Mouse (Mus musculus): ENCODE measurements around the gene Lrch4. TPM values are rescaled to one million over a fixed set of nuclear protein-coding genes. Genes with fewer than 3 reads are reported as not detected.
A peak's percentile ranks its signal among the peaks of the same experiment; 100 is the strongest.

Gene Lrch4
- polyA plus RNA-seq, 1 experiment from 2014 or later, result 18.8 TPM

- Histone ChIP-seq H3K27me3 (ENCODE audit: control insufficient read depth, insufficient read depth, low read depth, low read length) (peaks cover 29% of the 10 kb centered on the region), H3K4me2 (ENCODE audit: low read length) (no peak overlapping the region), H3K4me3 (ENCODE audit: low read depth, low read length) (no peak overlapping the region), H3K9me3 (replicated peaks; ENCODE audit: control insufficient read depth, low read length, poor library complexity, severe bottlenecking) (no peaks in the 10 kb centered on the region), H3K27ac (ENCODE audit: low read length) (no peak overlapping the region), H3K4me1 (ENCODE audit: control insufficient read depth, insufficient read depth, low read length) (peaks cover 6% of the 10 kb centered on the region), H3K36me3 (ENCODE audit: control insufficient read depth, insufficient read depth, low read length) (peaks cover 35% of the 10 kb centered on the region), H3K9ac (ENCODE audit: low read depth, low read length) (no peak overlapping the region)
- no peak for ATAC-seq
- WGBS, result 49% methylated on average over 4 of the region's 4 CpGs
These were observed 14.0 kb downstream of the Lrch4 start for GRCm38 (mm10) chr5:137642886-137643285.

- Histone ChIP-seq H3K27ac (ENCODE audit: low read length) (no peak overlapping the region), H3K4me2 (ENCODE audit: low read length) (no peak overlapping the region), H3K4me1 (ENCODE audit: control insufficient read depth, insufficient read depth, low read length) (peaks cover 19% of the 10 kb centered on the region), H3K9me3 (replicated peaks; ENCODE audit: control insufficient read depth, low read length, poor library complexity, severe bottlenecking) (no peaks in the 10 kb centered on the region), H3K4me3 (ENCODE audit: low read depth, low read length) (no peak overlapping the region), H3K27me3 (ENCODE audit: control insufficient read depth, insufficient read depth, low read depth, low read length) (peaks cover 29% of the 10 kb centered on the region), H3K36me3 (ENCODE audit: control insufficient read depth, insufficient read depth, low read length) (peaks cover 21% of the 10 kb centered on the region), H3K9ac (ENCODE audit: low read depth, low read length) (no peak overlapping the region)
- no peak for ATAC-seq
- WGBS, result 37% methylated on average over 19 of the region's 19 CpGs
These were observed 15.6 kb downstream of the Lrch4 start for GRCm38 (mm10) chr5:137644484-137644883.

GRCm38 (mm10) chr5:137645091-137645651, 16.2 kb downstream of the Lrch4 start:
- Histone ChIP-seq H3K27ac (ENCODE audit: low read length) (no peak overlapping the region), H3K9me3 (replicated peaks; ENCODE audit: control insufficient read depth, low read length, poor library complexity, severe bottlenecking) (no peaks in the 10 kb centered on the region), H3K4me1 (ENCODE audit: control insufficient read depth, insufficient read depth, low read length) (peaks cover 26% of the 10 kb centered on the region), H3K4me3 (ENCODE audit: low read depth, low read length) (peak overlapping the region; percentile 26), H3K4me2 (ENCODE audit: low read length) (peak overlapping the region; percentile 42), H3K36me3 (ENCODE audit: control insufficient read depth, insufficient read depth, low read length) (peaks cover 14% of the 10 kb centered on the region), H3K9ac (ENCODE audit: low read depth, low read length) (0 out of 2 replicates have a peak overlapping the region, but pooled peaks have one; percentile 44), H3K27me3 (ENCODE audit: control insufficient read depth, insufficient read depth, low read depth, low read length) (peaks cover 29% of the 10 kb centered on the region)
- 2% methylated on average over 44 of the region's 44 CpGs for WGBS
- no peak for ATAC-seq

- H3K4me2 ChIP-seq (ENCODE audit: low read length), result peak within 1 kb of the TSS; percentile 42
- H3K27ac ChIP-seq (ENCODE audit: low read length), result no peak within 1 kb of the TSS
- no peaks in the 10 kb centered on the region for H3K9me3 ChIP-seq (replicated peaks; ENCODE audit: control insufficient read depth, low read length, poor library complexity, severe bottlenecking)
- ATAC-seq, result no peak
- peaks cover 27% of the 10 kb centered on the region for H3K4me1 ChIP-seq (ENCODE audit: control insufficient read depth, insufficient read depth, low read length)
- 0 out of 2 replicates have a peak within 1 kb of the TSS, but pooled peaks have one; percentile 44 for H3K9ac ChIP-seq (ENCODE audit: low read depth, low read length)
- peaks cover 29% of the 10 kb centered on the region for H3K27me3 ChIP-seq (ENCODE audit: control insufficient read depth, insufficient read depth, low read depth, low read length)
- peaks cover 9% of the 10 kb centered on the region for H3K36me3 ChIP-seq (ENCODE audit: control insufficient read depth, insufficient read depth, low read length)
- WGBS, result 14% methylated on average over 11 of the region's 11 CpGs
- peak within 1 kb of the TSS; percentile 26 for H3K4me3 ChIP-seq (ENCODE audit: low read depth, low read length)
These were observed 16.8 kb downstream of the Lrch4 start, which contains the start of gene Irs3 for GRCm38 (mm10) chr5:137645652-137646091. Gene Irs3, minus strand, starts transcription at chr5:137645714.

- Histone ChIP-seq H3K9me3 (replicated peaks; ENCODE audit: control insufficient read depth, low read length, poor library complexity, severe bottlenecking) (no peaks in the 10 kb centered on the region), H3K4me2 (ENCODE audit: low read length) (no peak overlapping the region), H3K4me3 (ENCODE audit: low read depth, low read length) (no peak overlapping the region), H3K36me3 (ENCODE audit: control insufficient read depth, insufficient read depth, low read length) (peaks cover 4% of the 10 kb centered on the region; the same call in 1 of the 2 replicates), H3K27ac (ENCODE audit: low read length) (peak overlapping the region; percentile 66), H3K9ac (ENCODE audit: low read depth, low read length) (peak overlapping the region; percentile 40; the same call in 1 of the 2 replicates), H3K27me3 (ENCODE audit: control insufficient read depth, insufficient read depth, low read depth, low read length) (peaks cover 29% of the 10 kb centered on the region), H3K4me1 (ENCODE audit: control insufficient read depth, insufficient read depth, low read length) (peaks cover 27% of the 10 kb centered on the region)
- ATAC-seq, result peak; percentile 79
- WGBS, result 74% methylated on average over 9 of the region's 9 CpGs
These were observed 19.1 kb downstream of the Lrch4 start for GRCm38 (mm10) chr5:137647827-137648601.

- Histone ChIP-seq H3K4me2 (ENCODE audit: low read length) (no peak overlapping the region), H3K27me3 (ENCODE audit: control insufficient read depth, insufficient read depth, low read depth, low read length) (peaks cover 22% of the 10 kb centered on the region), H3K36me3 (ENCODE audit: control insufficient read depth, insufficient read depth, low read length) (peaks cover 4% of the 10 kb centered on the region; the same call in 1 of the 2 replicates), H3K9me3 (replicated peaks; ENCODE audit: control insufficient read depth, low read length, poor library complexity, severe bottlenecking) (no peaks in the 10 kb centered on the region), H3K9ac (ENCODE audit: low read depth, low read length) (no peak overlapping the region), H3K4me1 (ENCODE audit: control insufficient read depth, insufficient read depth, low read length) (peaks cover 27% of the 10 kb centered on the region), H3K27ac (ENCODE audit: low read length) (no peak overlapping the region), H3K4me3 (ENCODE audit: low read depth, low read length) (no peak overlapping the region)
- no peak for ATAC-seq
- WGBS, result 25% methylated on average over 4 of the region's 4 CpGs
These were observed 20.3 kb downstream of the Lrch4 start for GRCm38 (mm10) chr5:137649251-137649650.

GRCm38 (mm10) chr5:137649669-137650571, 21.0 kb downstream of the Lrch4 start:
- ATAC-seq, result no peak
- Histone ChIP-seq H3K4me3 (ENCODE audit: low read depth, low read length) (no peak overlapping the region), H3K27ac (ENCODE audit: low read length) (0 out of 2 replicates have a peak overlapping the region, but pooled peaks have one; percentile 13), H3K4me1 (ENCODE audit: control insufficient read depth, insufficient read depth, low read length) (peaks cover 27% of the 10 kb centered on the region), H3K36me3 (ENCODE audit: control insufficient read depth, insufficient read depth, low read length) (peaks cover 4% of the 10 kb centered on the region; the same call in 1 of the 2 replicates), H3K9me3 (replicated peaks; ENCODE audit: control insufficient read depth, low read length, poor library complexity, severe bottlenecking) (no peaks in the 10 kb centered on the region), H3K9ac (ENCODE audit: low read depth, low read length) (no peak overlapping the region), H3K4me2 (ENCODE audit: low read length) (peak overlapping the region; percentile 43), H3K27me3 (ENCODE audit: control insufficient read depth, insufficient read depth, low read depth, low read length) (peaks cover 16% of the 10 kb centered on the region)
- WGBS, result 14% methylated on average over 18 of the region's 18 CpGs

GRCm38 (mm10) chr5:137652474-137652873, 23.6 kb downstream of the Lrch4 start:
- 33% methylated on average over 3 of the region's 3 CpGs for WGBS
- Histone ChIP-seq H3K36me3 (ENCODE audit: control insufficient read depth, insufficient read depth, low read length) (peaks cover 4% of the 10 kb centered on the region; the same call in 1 of the 2 replicates), H3K9me3 (replicated peaks; ENCODE audit: control insufficient read depth, low read length, poor library complexity, severe bottlenecking) (no peaks in the 10 kb centered on the region), H3K4me2 (ENCODE audit: low read length) (no peak overlapping the region), H3K9ac (ENCODE audit: low read depth, low read length) (no peak overlapping the region), H3K4me1 (ENCODE audit: control insufficient read depth, insufficient read depth, low read length) (peaks cover 23% of the 10 kb centered on the region), H3K4me3 (ENCODE audit: low read depth, low read length) (no peak overlapping the region), H3K27ac (ENCODE audit: low read length) (no peak overlapping the region), H3K27me3 (ENCODE audit: control insufficient read depth, insufficient read depth, low read depth, low read length) (no peaks in the 10 kb centered on the region)
- ATAC-seq, result no peak
